Mouse (Mus musculus): ENCODE measurements around the gene Gm10322.

DNA sequence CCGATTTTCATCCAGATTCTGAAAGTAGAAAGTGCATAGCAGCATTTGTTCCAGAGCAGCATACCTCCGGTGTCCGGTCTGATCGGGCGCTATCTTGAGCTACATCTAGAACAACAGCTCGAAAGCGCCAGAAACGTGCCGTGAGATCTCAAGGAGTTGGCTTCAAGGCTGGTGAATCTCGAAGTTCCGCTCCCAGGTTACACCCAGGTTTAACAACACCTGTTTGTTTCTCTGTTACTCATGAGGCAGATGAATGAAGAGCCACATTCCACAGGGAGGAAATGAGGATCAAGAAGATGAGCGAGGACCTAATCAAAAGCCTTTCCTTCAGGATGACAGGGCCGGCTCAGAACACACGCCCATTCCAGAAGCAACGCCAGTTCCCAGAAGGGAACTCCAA is 29.0 kb upstream of the Gm10322 start:
- TF ChIP-seq CTCF (IDR thresholded peaks at IDR 0.05; ENCODE audit: extremely low read depth, insufficient read depth, low read length) (no peak), POLR2A (IDR thresholded peaks at IDR 0.05; ENCODE audit: extremely low read depth, insufficient read depth, low read length) (no peak)
